Mouse (Mus musculus): ENCODE data around the gene Map3k1.

DNA sequence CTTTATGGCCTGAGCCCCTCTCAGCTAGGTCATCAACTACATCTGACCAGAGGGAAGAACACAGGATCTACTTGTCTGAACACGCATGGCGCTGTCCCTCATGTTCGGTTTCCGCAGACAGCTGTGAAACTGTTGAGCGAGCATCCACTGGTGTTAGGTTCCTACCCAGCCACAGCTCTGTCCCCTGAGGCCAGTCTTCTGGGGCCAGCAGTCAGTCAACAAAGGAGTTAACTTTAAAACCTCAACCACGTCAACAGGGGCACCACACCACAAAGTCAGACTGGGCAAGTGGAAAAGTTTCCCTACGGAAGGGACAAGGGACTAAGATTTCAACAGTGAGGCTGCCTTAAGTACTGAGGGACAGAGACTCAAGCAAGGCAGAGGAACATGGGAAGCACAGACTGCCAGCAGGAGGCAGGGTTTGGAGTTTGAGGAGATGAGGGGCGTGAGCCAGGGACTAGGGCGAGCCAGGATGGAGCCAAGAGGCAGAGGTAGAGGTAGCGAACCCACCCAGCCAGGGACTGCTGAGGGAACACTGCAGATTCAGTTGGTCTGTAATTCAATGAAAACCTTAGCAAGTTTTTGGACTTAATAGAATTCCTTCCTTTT, 7.0 kb downstream of the Map3k1 start:
- TF ChIP-seq CTCF (IDR thresholded peaks at IDR 0.05; ENCODE audit: low read depth) = peak; percentile 61
- no peak for TF ChIP-seq EP300 (optimal IDR thresholded peaks at IDR 0.05)

All from stomach, postnatal 0 days (tissue).